Mouse (Mus musculus) CH12.LX (cell line): ENCODE data around the gene Slc6a16. TPM values are rescaled to one million over a fixed set of nuclear protein-coding genes. Genes with fewer than 3 reads are reported as not detected.

Experiments used
- DNase-seq: peaks from one replicate; pipeline ENCODE4 v3.0.0-alpha.2; 2013; ENCODE audit errors: extremely low read depth
- H3K27ac ChIP-seq: 2 replicates; pipeline ENCODE4 v1.5.1; 2012; ENCODE audit warnings: low read depth, mild to moderate bottlenecking, control low read depth, moderate library complexity; ENCODE audit not compliant: insufficient read depth
- H3K27me3 ChIP-seq: replicated peaks from 2 replicates; pipeline ENCODE3; 2012; ENCODE audit warnings: inconsistent platforms
- H3K36me3 ChIP-seq, 2 experiments: replicated peaks in 1 of 2; 2 replicates each; pipeline versions ENCODE3 to v1.6.1; 2012; ENCODE audit warnings: inconsistent platforms in 1 of 2, low read length in 1 of 2, mild to moderate bottlenecking in 1 of 2, mixed read lengths in 1 of 2, moderate library complexity in 1 of 2; ENCODE audit not compliant: control insufficient read depth in 1 of 2, insufficient read depth in 1 of 2
- H3K4me1 ChIP-seq, 2 experiments: 2 replicates each; pipeline ENCODE4 v1.6.1; 2012; ENCODE audit warnings: inconsistent platforms in 1 of 2, moderate library complexity in 1 of 2; ENCODE audit not compliant: insufficient read depth in 2 of 2, control insufficient read depth in 1 of 2
- H3K4me2 ChIP-seq: 2 replicates; pipeline ENCODE4 v1.6.1; 2012; ENCODE audit warnings: low read depth, mild to moderate bottlenecking, control low read depth; ENCODE audit not compliant: poor library complexity, insufficient read depth, severe bottlenecking
- H3K4me3 ChIP-seq, 3 experiments: fragments of 150-350 bp in 1 of 3; sonication (generic) in 1 of 3; replicated peaks in 1 of 3; 2 replicates each; pipeline versions ENCODE3 to v1.5.1; 2011 to 2012; ENCODE audit warnings: low read depth in 2 of 3, low read length in 2 of 3, mild to moderate bottlenecking in 2 of 3, moderate library complexity in 2 of 3, control low read depth in 1 of 3, improper control_type of control experiment in 1 of 3, inconsistent platforms in 1 of 3, mixed read lengths in 1 of 3; ENCODE audit not compliant: poor library complexity in 1 of 3
- H3K79me2 ChIP-seq: replicated peaks from 2 replicates; pipeline ENCODE4 v1.6.1; 2012; ENCODE audit warnings: mild to moderate bottlenecking, moderate library complexity; ENCODE audit not compliant: control insufficient read depth, poor library complexity, insufficient read depth, severe bottlenecking; ENCODE audit errors: extremely low read depth
- H3K9ac ChIP-seq: 2 replicates; pipeline ENCODE4 v1.6.1; 2012; ENCODE audit warnings: low read depth, mild to moderate bottlenecking, control low read depth, moderate library complexity; ENCODE audit not compliant: insufficient read depth
- H3K9me3 ChIP-seq: replicated peaks from 2 replicates; pipeline ENCODE3; 2012; ENCODE audit warnings: low read length, inconsistent platforms, mixed read lengths
- CHD1 ChIP-seq: IDR thresholded peaks from 2 replicates; pipeline ENCODE4 v1.6.1; 2012; ENCODE audit warnings: low read depth, low read length, improper control_type of control experiment, inconsistent platforms
- CHD2 ChIP-seq: IDR thresholded peaks from 2 replicates; pipeline ENCODE4 v1.6.1; 2011; ENCODE audit warnings: low read length, improper control_type of control experiment
- CTCF ChIP-seq, 2 experiments: IDR thresholded peaks in 1 of 2; conservative IDR thresholded peaks in 1 of 2; 2 replicates each; pipeline ENCODE4 v1.5.1; 2011 to 2012; ENCODE audit warnings: low read depth in 2 of 2, low read length in 2 of 2, improper control_type of control experiment in 1 of 2, inconsistent platforms in 1 of 2, mild to moderate bottlenecking in 1 of 2, moderate library complexity in 1 of 2
- HCFC1 ChIP-seq: IDR thresholded peaks from 2 replicates; pipeline ENCODE4 v1.6.1; 2012; ENCODE audit warnings: low read depth, mild to moderate bottlenecking, inconsistent platforms, low read length, improper control_type of control experiment
- IRF4 ChIP-seq: IDR thresholded peaks from 2 replicates; pipeline ENCODE4 v1.6.1; 2014; ENCODE audit warnings: low read depth, mild to moderate bottlenecking, inconsistent platforms, low read length, improper control_type of control experiment
- MAFK ChIP-seq: IDR thresholded peaks from 2 replicates; pipeline ENCODE4 v1.6.1; 2011; ENCODE audit warnings: low read length, improper control_type of control experiment; ENCODE audit not compliant: insufficient replicate concordance
- MAZ ChIP-seq: IDR thresholded peaks from 2 replicates; pipeline ENCODE4 v1.6.1; 2012; ENCODE audit warnings: low read depth, mild to moderate bottlenecking, inconsistent platforms, low read length, improper control_type of control experiment, moderate library complexity
- MEF2A ChIP-seq: IDR thresholded peaks from 2 replicates; pipeline ENCODE4 v1.6.1; 2014; ENCODE audit warnings: low read depth, mild to moderate bottlenecking, inconsistent platforms, low read length, improper control_type of control experiment, borderline replicate concordance
- MYC ChIP-seq: IDR thresholded peaks from 2 replicates; pipeline ENCODE4 v1.6.1; 2011; ENCODE audit warnings: low read depth, mild to moderate bottlenecking, improper control_type of control experiment, low read length
- POLR2A ChIP-seq: IDR thresholded peaks from 2 replicates; pipeline ENCODE4 v1.6.1; 2011; ENCODE audit warnings: low read depth, mild to moderate bottlenecking, improper control_type of control experiment, low read length
- POLR2AphosphoS2 ChIP-seq: IDR thresholded peaks from 2 replicates; pipeline ENCODE4 v1.6.1; 2011; ENCODE audit warnings: low read depth, low read length, improper control_type of control experiment
- RAD21 ChIP-seq: IDR thresholded peaks from 2 replicates; pipeline ENCODE4 v1.6.1; 2011; ENCODE audit warnings: low read depth, mild to moderate bottlenecking, low read length, improper control_type of control experiment, moderate library complexity
- SIN3A ChIP-seq: IDR thresholded peaks from 2 replicates; pipeline ENCODE4 v1.6.1; 2012; ENCODE audit warnings: low read length, improper control_type of control experiment, inconsistent platforms
- SMC3 ChIP-seq: IDR thresholded peaks from 2 replicates; pipeline ENCODE4 v1.6.1; 2011; ENCODE audit warnings: low read depth, low read length, improper control_type of control experiment
- USF2 ChIP-seq: conservative IDR thresholded peaks from 2 replicates; pipeline ENCODE4 v1.6.1; 2011; ENCODE audit warnings: low read depth, low read length, improper control_type of control experiment
- ZC3H11A ChIP-seq: IDR thresholded peaks from 2 replicates; pipeline ENCODE4 v1.6.1; 2012; ENCODE audit warnings: low read depth, mild to moderate bottlenecking, inconsistent platforms, low read length, improper control_type of control experiment
- ZNF384 ChIP-seq: IDR thresholded peaks from 2 replicates; pipeline ENCODE4 v1.6.1; 2012; ENCODE audit warnings: low read depth, low read length, improper control_type of control experiment, inconsistent platforms
- dilution Hi-C: fragments of 300-500 bp; cut with MboI; formaldehyde crosslinking; loops from 2 replicates; pipeline ENCODE4 v1.14.3; 2020; ENCODE audit warnings: low sequenced_read_pairs; ENCODE audit not compliant: extremely low pct_unique_long_range_greater_than_20kb, extremely low pct_ligation_motif_present
- in situ Hi-C: fragments of 300-500 bp; cut with MboI; formaldehyde crosslinking; loops from 3 replicates; pipeline ENCODE4 v1.14.3; 2019; ENCODE audit warnings: low sequenced_read_pairs, low pct_ligation_motif_present, low pct_unique_long_range_greater_than_20kb, mixed read lengths
- polyA plus RNA-seq: library from polyadenylated mRNA; unstranded; fragments of >175 nt; gene quantifications from 2 replicates; pipeline ENCODE4 v1.2.1, GENCODE M21; 2012; ENCODE audit warnings: low read depth; ENCODE audit not compliant: insufficient read length
- total RNA-seq, 2 experiments: library from RNA; depleted of rRNA; stranded (reverse); fragments of 300-350 nt in 1 of 2; fragments of >200 nt in 1 of 2; gene quantifications; 2 replicates each; pipeline ENCODE4 v1.2.3; 2012 to 2014

Slc6a16 gene
- total and polyA plus RNA-seq, 3 experiments: 0.08 to 0.37 (median 0.13) TPM

GRCm38 (mm10) chr7:45224826-45225225 is 16.1 kb upstream of the Slc6a16 start:
- dilution Hi-C loops: no loop called here
- no peaks in the 10 kb centered on the region for H3K27me3 ChIP-seq

GRCm38 (mm10) chr7:45226421-45226820 is 14.5 kb upstream of the Slc6a16 start:
- in situ Hi-C loops: no loop called here
- dilution Hi-C loops: no loop called here
- DNase-seq: no peak
- Histone ChIP-seq H3K4me2 (no peak overlapping the region), H3K36me3 (peaks cover 0 to 14% of the 10 kb centered on the region in 2 experiments), H3K9ac (no peak overlapping the region), H3K79me2 (no peaks in the 10 kb centered on the region), H3K27ac (no peak overlapping the region), H3K27me3 (no peaks in the 10 kb centered on the region), H3K4me3 (no peak overlapping the region), H3K4me1 (peaks cover 9 to 44% of the 10 kb centered on the region in 2 experiments; a peak in 3 of 4 replicates)
- no peak for TF ChIP-seq ZC3H11A
- TF ChIP-seq CTCF (conservative IDR thresholded peaks at IDR 0.05 in 1 of 2, IDR thresholded peaks at IDR 0.05 in 1 of 2; ENCODE audit: low read depth in 2 of 2, low read length in 2 of 2): no peak
- no peak for TF ChIP-seq POLR2AphosphoS2
- no peak for TF ChIP-seq IRF4
- TF ChIP-seq MAFK: no peak
- no peak for TF ChIP-seq MAZ
- no peak for TF ChIP-seq MEF2A
- TF ChIP-seq MYC: no peak
- no peak for TF ChIP-seq USF2
- no peak for TF ChIP-seq POLR2A
- TF ChIP-seq SMC3: no peak
- no peak for TF ChIP-seq CHD1
- TF ChIP-seq, all 38 proteins: peak for 0
- H3K9me3 ChIP-seq: peaks cover 7% of the 10 kb centered on the region

More at GRCm38 (mm10) chr7:45224826-45225225, 16.1 kb upstream of the Slc6a16 start:
- Histone ChIP-seq H3K27ac (no peak overlapping the region), H3K9ac (no peak overlapping the region), H3K79me2 (no peaks in the 10 kb centered on the region), H3K4me3 (no peak overlapping the region), H3K4me1 (peaks cover 15 to 52% of the 10 kb centered on the region in 2 experiments), H3K9me3 (peaks cover 7% of the 10 kb centered on the region), H3K36me3 (peaks cover 0 to 9% of the 10 kb centered on the region in 2 experiments), H3K4me2 (no peak overlapping the region)
- in situ Hi-C loops: no loop called here
- no peak for DNase-seq
- TF ChIP-seq SMC3 (no peak), POLR2AphosphoS2 (no peak), CHD2 (no peak), CTCF (conservative IDR thresholded peaks at IDR 0.05 in 1 of 2, IDR thresholded peaks at IDR 0.05 in 1 of 2; ENCODE audit: low read depth in 2 of 2, low read length in 2 of 2) (no peak), MAZ (no peak), HCFC1 (no peak), SIN3A (no peak), RAD21 (no peak), ZNF384 (no peak)
